Mouse (Mus musculus) G1E (cell line): ENCODE results near the gene Ptpa. TPM values are rescaled to one million over a fixed set of nuclear protein-coding genes. Genes with fewer than 3 reads are reported as not detected.

Source experiments
- ATAC-seq: 2 replicates; pipeline ENCODE4 v1.8.0; 2016; ENCODE audit warnings: mild to moderate bottlenecking; ENCODE audit not compliant: insufficient number of reproducible peaks, poor library complexity, low FRiP score, severe bottlenecking; ENCODE audit errors: extremely low read depth
- DNase-seq: peaks from one replicate; pipeline ENCODE4 v3.0.0; 2012; ENCODE audit warnings: low spot score
- H3K27me3 ChIP-seq: 2 replicates; pipeline ENCODE4 v1.6.1; 2012; ENCODE audit warnings: mild to moderate bottlenecking, low read length, inconsistent platforms; ENCODE audit not compliant: insufficient read depth
- H3K36me3 ChIP-seq: replicated peaks from 2 replicates; pipeline ENCODE3; 2012; ENCODE audit warnings: mild to moderate bottlenecking, inconsistent platforms
- H3K4me1 ChIP-seq: 2 replicates; pipeline ENCODE4 v1.6.1; 2012; ENCODE audit warnings: low read depth, low read length, inconsistent platforms, mixed read lengths; ENCODE audit not compliant: insufficient read depth
- H3K4me3 ChIP-seq: 2 replicates; pipeline ENCODE4 v1.5.1; 2012; ENCODE audit warnings: low read depth, mild to moderate bottlenecking, inconsistent platforms, low read length, moderate library complexity, mixed read lengths
- H3K9me3 ChIP-seq: replicated peaks from 2 replicates; pipeline ENCODE4 v1.6.1; 2012; ENCODE audit warnings: inconsistent platforms
- CTCF ChIP-seq: IDR thresholded peaks from 2 replicates; pipeline ENCODE4 v1.5.1; 2012; ENCODE audit warnings: low read depth, low read length, inconsistent platforms, mixed read lengths
- GATA1 ChIP-seq: IDR thresholded peaks from 2 replicates; pipeline ENCODE4 v1.6.1; 2012; ENCODE audit warnings: borderline replicate concordance, low read length, inconsistent platforms, mixed read lengths
- GATA2 ChIP-seq: IDR thresholded peaks from 2 replicates; pipeline ENCODE4 v1.6.1; 2012; ENCODE audit warnings: low read depth, low read length, inconsistent platforms, borderline replicate concordance
- POLR2AphosphoS5 ChIP-seq: IDR thresholded peaks from 2 replicates; pipeline ENCODE4 v1.6.1; 2012; ENCODE audit warnings: low read depth, low read length, inconsistent platforms; ENCODE audit not compliant: insufficient replicate concordance
- TAL1 ChIP-seq: conservative IDR thresholded peaks from 2 replicates; pipeline ENCODE4 v1.6.1; 2012; ENCODE audit warnings: low read depth, low read length, inconsistent platforms, mixed read lengths
- polyA plus RNA-seq: library from polyadenylated mRNA; stranded (reverse); fragments of >175 nt; gene quantifications from 2 replicates; pipeline ENCODE4 v1.2.3, GENCODE M21; 2012
- total RNA-seq, 2 experiments: library from RNA; stranded (forward) in 1 of 2; stranded (reverse) in 1 of 2; fragments of 200-1000 nt in 1 of 2; fragments of >200 nt in 1 of 2; fragmentation: Nextera tagmentation in 1 of 2; gene quantifications; 2 replicates each; pipeline ENCODE4 v1.2.3; 2014 to 2017

Gene Ptpa
- total and polyA plus RNA-seq, 3 experiments = 81.5 to 583 (median 106) TPM

GRCm38 (mm10) chr2:30444450-30444849 is 28.6 kb downstream of the Ptpa start:
- no peak for ATAC-seq

GRCm38 (mm10) chr2:30445312-30445711 is 29.5 kb downstream of the Ptpa start:
- Histone ChIP-seq H3K27me3 (no peaks in the 10 kb centered on the region), H3K4me3 (no peak overlapping the region), H3K9me3 (peaks cover 7% of the 10 kb centered on the region), H3K36me3 (peaks cover 99% of the 10 kb centered on the region), H3K4me1 (peaks cover 14% of the 10 kb centered on the region)
- no peak for DNase-seq
- TF ChIP-seq GATA2 = no peak
- TF ChIP-seq TAL1 = no peak
- ATAC-seq = no peak

More at GRCm38 (mm10) chr2:30444450-30444849, 28.6 kb downstream of the Ptpa start:
- peaks cover 1% of the 10 kb centered on the region for H3K9me3 ChIP-seq
- TF ChIP-seq GATA1 = no peak
- TF ChIP-seq GATA2 = no peak
- no peak for TF ChIP-seq POLR2AphosphoS5
- no peak for TF ChIP-seq TAL1
- no peak for TF ChIP-seq CTCF
- H3K36me3 ChIP-seq = peaks cover 99% of the 10 kb centered on the region
- no peak for DNase-seq
- H3K27me3 ChIP-seq = no peaks in the 10 kb centered on the region
- peaks cover 23% of the 10 kb centered on the region for H3K4me1 ChIP-seq
- H3K4me3 ChIP-seq = no peak overlapping the region

GRCm38 (mm10) chr2:30446891-30447826 is 31.3 kb downstream of the Ptpa start:
- no peaks in the 10 kb centered on the region; the same call in 1 of the 2 replicates for H3K4me1 ChIP-seq
- DNase-seq (no peak), ATAC-seq (no peak)
- H3K36me3 ChIP-seq = peaks cover 99% of the 10 kb centered on the region
- H3K9me3 ChIP-seq = peaks cover 7% of the 10 kb centered on the region
- TF ChIP-seq POLR2AphosphoS5 = no peak
- TF ChIP-seq TAL1 = no peak
- no peak for TF ChIP-seq GATA2
- TF ChIP-seq CTCF = no peak
- no peak for TF ChIP-seq GATA1
- H3K27me3 ChIP-seq = no peaks in the 10 kb centered on the region
- no peak overlapping the region for H3K4me3 ChIP-seq

- ATAC-seq (no peak), DNase-seq (no peak)
- Histone ChIP-seq H3K4me3 (no peak overlapping the region), H3K9me3 (peaks cover 7% of the 10 kb centered on the region), H3K36me3 (peaks cover 99% of the 10 kb centered on the region), H3K27me3 (no peaks in the 10 kb centered on the region), H3K4me1 (peaks cover 6% of the 10 kb centered on the region; the same call in 1 of the 2 replicates)
- TF ChIP-seq CTCF (no peak), POLR2AphosphoS5 (no peak), GATA2 (no peak), TAL1 (no peak), GATA1 (no peak)
Measured at GRCm38 (mm10) chr2:30448371-30448770, 32.5 kb downstream of the Ptpa start.

GRCm38 (mm10) chr2:30450530-30450929 is 34.7 kb downstream of the Ptpa start:
- no peak for DNase-seq
- H3K4me3 ChIP-seq = no peak overlapping the region
- TF ChIP-seq GATA1 = no peak
- TF ChIP-seq CTCF = no peak
- TF ChIP-seq POLR2AphosphoS5 = no peak
- TF ChIP-seq TAL1 = no peak
- TF ChIP-seq GATA2 = no peak
- peaks cover 19% of the 10 kb centered on the region for H3K4me1 ChIP-seq
- H3K27me3 ChIP-seq = no peaks in the 10 kb centered on the region
- H3K36me3 ChIP-seq = peaks cover 92% of the 10 kb centered on the region
- H3K9me3 ChIP-seq = peaks cover 7% of the 10 kb centered on the region
- no peak for ATAC-seq

GRCm38 (mm10) chr2:30451525-30451924 is 35.7 kb downstream of the Ptpa start:
- DNase-seq (no peak), ATAC-seq (no peak)
- TF ChIP-seq TAL1 (no peak), GATA2 (no peak), CTCF (no peak), POLR2AphosphoS5 (no peak), GATA1 (no peak)
- Histone ChIP-seq H3K4me3 (no peak overlapping the region), H3K4me1 (peaks cover 25% of the 10 kb centered on the region), H3K36me3 (peaks cover 92% of the 10 kb centered on the region), H3K27me3 (no peaks in the 10 kb centered on the region), H3K9me3 (peaks cover 7% of the 10 kb centered on the region)
